In genomic region chr11:100619982-100620381, GRCm38 (mm10) we compare ENCODE assay signal across 8 mouse cellular contexts. TPM values are rescaled to one million over a fixed set of nuclear protein-coding genes. Genes with fewer than 3 reads are reported as not detected.
A peak's percentile ranks its signal among the peaks of the same experiment; 100 is the strongest.
DNase-seq lines count a peak whose midpoint lies in the region; ATAC-seq and TF ChIP-seq lines count a peak whose summit lies in the region.

Dnajc7 (minus strand) TSS chr11:100620168.

- H3K27ac ChIP-seq in intestine, embryonic 16.5 days (ENCODE audit: low read length), result peak within 1 kb of the TSS; percentile 96

- H3K9ac ChIP-seq in intestine, embryonic 16.5 days (ENCODE audit: low read depth, low read length), result peak within 1 kb of the TSS; percentile 96

- peak within 1 kb of the TSS; percentile 96 for H3K4me3 ChIP-seq in lung, adult 2 months (replicated peaks; ENCODE audit: extremely low read depth, low read depth, low read length)
- peak within 1 kb of the TSS; percentile 94 for H3K4me3 ChIP-seq in intestine, embryonic 16.5 days (ENCODE audit: low read length)

- no peak for TF ChIP-seq POLR2A in lung, adult 2 months (IDR thresholded peaks at IDR 0.05; ENCODE audit: borderline replicate concordance, extremely low read depth, low read depth, low read length)

- WGBS in lung, adult 2 months, result 3% methylated on average over 11 of the region's 11 CpGs
- 4% methylated on average over 11 of the region's 11 CpGs for WGBS in intestine, embryonic 16.5 days

- H3K36me3 ChIP-seq in intestine, embryonic 16.5 days (ENCODE audit: control insufficient read depth, insufficient read depth, low read length), result 0 out of 2 replicates have a peak, but pooled peaks cover 4% of the 10 kb centered on the region

- H3K9me3 ChIP-seq in intestine, embryonic 16.5 days (ENCODE audit: control insufficient read depth, low read length), result no peaks in the 10 kb centered on the region

- TF ChIP-seq CTCF in lung, adult 2 months (IDR thresholded peaks at IDR 0.05; ENCODE audit: insufficient read depth, low read length), result no peak

- ATAC-seq in intestine, embryonic 16.5 days, result 0 out of 2 replicates have a peak, but pooled peaks have one; percentile 4
- no peak for ATAC-seq in megakaryocyte progenitor cell, adult 5-6 weeks (replicated peaks; ENCODE audit: poor library complexity)

- peaks cover 7% of the 10 kb centered on the region for H3K4me1 ChIP-seq in lung, adult 2 months (ENCODE audit: control insufficient read depth, insufficient read depth, low read length)
- peaks cover 27% of the 10 kb centered on the region for H3K4me1 ChIP-seq in intestine, embryonic 16.5 days (ENCODE audit: control insufficient read depth, insufficient read depth, low read length)

- H3K4me2 ChIP-seq in intestine, embryonic 16.5 days (ENCODE audit: low read depth, low read length), result peak within 1 kb of the TSS; percentile 85

- H3K27me3 ChIP-seq in intestine, embryonic 16.5 days (replicated peaks; ENCODE audit: control insufficient read depth, insufficient read depth, low read length), result no peaks in the 10 kb centered on the region

- no peak for DNase-seq in lung, adult 2 months
- DNase-seq in lung, postnatal 25 days (ENCODE audit: low spot score), result no peak
- DNase-seq in adrenal gland, postnatal 36 days, result no peak
- DNase-seq in gastrocnemius, postnatal 25 days, result no peak
- DNase-seq in spleen, adult 12 weeks (ENCODE audit: low spot score), result no peak
- DNase-seq in right cerebral cortex, adult 18-20 months, result no peak

RNA-seq across cellular contexts. Expression of gene Dnajc7, which starts in this region (rescaled TPM):
- polyA plus RNA-seq in lung, adult 2 months (2012; rRNA removed), result 29.8 and 56.5 TPM in 2 replicates
- 100 to 1,000 TPM; 207 to 222 TPM for total RNA-seq in adrenal gland, postnatal 36 days (2021)
- total RNA-seq in gastrocnemius, postnatal 25 days (2021), result 100 to 1,000 TPM; 123 to 126 TPM
- 171 and 184 TPM in 2 replicates for polyA plus RNA-seq in intestine, embryonic 16.5 days (2015; fragmentation: Nextera tagmentation; extraction: Ambion mirVana)
- total RNA-seq in megakaryocyte progenitor cell, adult 5-6 weeks (2015), result 81.2 and 93.3 TPM in 2 replicates
- total RNA-seq in megakaryocyte progenitor cell, adult 5-6 weeks (2017), result 102 and 136 TPM in 2 replicates
